Mouse (Mus musculus) C2C12 (cell line): ENCODE data around the gene Nfia. TPM values are rescaled to one million over a fixed set of nuclear protein-coding genes. Genes with fewer than 3 reads are reported as not detected.

Source experiments
- H3K27me3 ChIP-seq: one replicate; pipeline ENCODE4 v1.6.1; 2011; ENCODE audit not compliant: control insufficient read depth, insufficient read depth, insufficient read length
- H3K36me3 ChIP-seq: one replicate; pipeline ENCODE4 v1.6.1; 2011; ENCODE audit not compliant: control insufficient read depth, insufficient read depth
- H3K4me3 ChIP-seq: one replicate; pipeline ENCODE4 v1.5.1; 2011; ENCODE audit warnings: mild to moderate bottlenecking, control low read depth; ENCODE audit not compliant: poor library complexity, insufficient read depth, severe bottlenecking
- H3K79me2 ChIP-seq: one replicate; pipeline ENCODE4 v1.6.1; 2011; ENCODE audit not compliant: control insufficient read depth, insufficient read depth
- H3K79me3 ChIP-seq: one replicate; pipeline ENCODE4 v1.6.1; 2011; ENCODE audit warnings: low read depth, control low read depth
- H3ac ChIP-seq: one replicate; pipeline ENCODE3; 2011; ENCODE audit warnings: low read depth; ENCODE audit not compliant: control insufficient read depth, insufficient read length
- CEBPB ChIP-seq: IDR thresholded peaks from one replicate; pipeline ENCODE4 v1.6.1; 2011; ENCODE audit warnings: low read depth, mild to moderate bottlenecking, control low read depth, moderate library complexity
- CTCF ChIP-seq: IDR thresholded peaks from one replicate; pipeline ENCODE4 v1.5.1; 2011; ENCODE audit not compliant: control insufficient read depth, insufficient read depth, insufficient read length
- FOSL1 ChIP-seq: IDR thresholded peaks from one replicate; pipeline ENCODE4 v1.8.0; 2011; ENCODE audit warnings: mild to moderate bottlenecking, low read length; ENCODE audit not compliant: poor library complexity, insufficient read depth, severe bottlenecking
- MAX ChIP-seq: IDR thresholded peaks from one replicate; pipeline ENCODE4 v1.6.1; 2011; ENCODE audit warnings: mild to moderate bottlenecking, control low read depth
- MYOD1 ChIP-seq: IDR thresholded peaks from one replicate; pipeline ENCODE4 v1.6.1; 2011; ENCODE audit warnings: low read depth; ENCODE audit not compliant: control insufficient read depth, insufficient read length
- MYOG ChIP-seq: IDR thresholded peaks from one replicate; pipeline ENCODE4 v1.6.1; 2011; ENCODE audit not compliant: control insufficient read depth, insufficient read length; ENCODE audit errors: extremely low read depth
- USF1 ChIP-seq: IDR thresholded peaks from one replicate; pipeline ENCODE4 v1.6.1; 2011; ENCODE audit warnings: low read depth, mild to moderate bottlenecking, control low read depth, moderate library complexity
- polyA plus RNA-seq: library from polyadenylated mRNA; unstranded; fragments of >200 nt; fragmentation: generic; extraction: Trizol; gene quantifications from one replicate; pipeline ENCODE4 v1.2.1, GENCODE M21; 2012; ENCODE audit warnings: missing spikeins

Gene Nfia
- polyA plus RNA-seq, 1 experiment, result 0.33 TPM

- Histone ChIP-seq H3K27me3 (no peaks in the 10 kb centered on the region), H3K4me3 (no peak overlapping the region), H3K36me3 (no peaks in the 10 kb centered on the region), H3K79me2 (no peaks in the 10 kb centered on the region), H3ac (no peak overlapping the region), H3K79me3 (no peaks in the 10 kb centered on the region)
- no peak for TF ChIP-seq MYOG
- TF ChIP-seq CTCF, result no peak
- TF ChIP-seq FOSL1, result no peak
- no peak for TF ChIP-seq MYOD1
- no peak for TF ChIP-seq CEBPB
- TF ChIP-seq MAX, result no peak
- no peak for TF ChIP-seq USF1
Measured at GRCm38 (mm10) chr4:97767516-97767915, 5.0 kb upstream of the Nfia start.

- H3K79me3 ChIP-seq, result no peaks in the 10 kb centered on the region
Measured at GRCm38 (mm10) chr4:97769861-97770260, 2.7 kb upstream of the Nfia start.

GRCm38 (mm10) chr4:97771426-97771825 is 1.1 kb upstream of the Nfia start:
- TF ChIP-seq MYOD1, result no peak
- no peak for TF ChIP-seq MYOG
- no peak for TF ChIP-seq USF1
- no peak for TF ChIP-seq MAX
- TF ChIP-seq FOSL1, result no peak
- no peak for TF ChIP-seq CEBPB
- TF ChIP-seq CTCF, result no peak
- H3K4me3 ChIP-seq, result peak overlapping the region; percentile 26
- H3ac ChIP-seq, result no peak overlapping the region
- H3K79me3 ChIP-seq, result no peaks in the 10 kb centered on the region
- H3K36me3 ChIP-seq, result no peaks in the 10 kb centered on the region
- H3K79me2 ChIP-seq, result no peaks in the 10 kb centered on the region
- H3K27me3 ChIP-seq, result peaks cover under 1% of the 10 kb centered on the region

More at GRCm38 (mm10) chr4:97769861-97770260, 2.7 kb upstream of the Nfia start:
- TF ChIP-seq MYOD1 (no peak), FOSL1 (no peak), MAX (no peak), CEBPB (no peak), MYOG (no peak), CTCF (no peak), USF1 (no peak)
- H3ac ChIP-seq, result no peak overlapping the region
- H3K36me3 ChIP-seq, result no peaks in the 10 kb centered on the region
- H3K79me2 ChIP-seq, result no peaks in the 10 kb centered on the region
- no peak overlapping the region for H3K4me3 ChIP-seq
- no peaks in the 10 kb centered on the region for H3K27me3 ChIP-seq

GRCm38 (mm10) chr4:97772084-97772484 is 450 bp upstream of the Nfia start:
- Histone ChIP-seq H3K4me3 (peak overlapping the region; percentile 43), H3ac (peak overlapping the region; percentile 54)

GRCm38 (mm10) chr4:97773110-97773593 is 618 bp downstream of the Nfia start:
- no peaks in the 10 kb centered on the region for H3K79me2 ChIP-seq
- H3K36me3 ChIP-seq, result no peaks in the 10 kb centered on the region
- no peaks in the 10 kb centered on the region for H3K79me3 ChIP-seq
- H3K27me3 ChIP-seq, result peaks cover 17% of the 10 kb centered on the region
- no peak overlapping the region for H3ac ChIP-seq
- TF ChIP-seq MAX, result no peak
- no peak for TF ChIP-seq MYOG
- no peak for TF ChIP-seq CEBPB
- TF ChIP-seq USF1, result no peak
- TF ChIP-seq FOSL1, result no peak
- TF ChIP-seq CTCF, result no peak
- no peak for TF ChIP-seq MYOD1
- H3K4me3 ChIP-seq, result peak overlapping the region; percentile 43

More at GRCm38 (mm10) chr4:97772084-97772484, 450 bp upstream of the Nfia start:
- no peak for TF ChIP-seq MYOG
- no peak for TF ChIP-seq USF1
- TF ChIP-seq FOSL1, result no peak
- no peak for TF ChIP-seq MAX
- no peak for TF ChIP-seq CTCF
- no peak for TF ChIP-seq CEBPB
- no peak for TF ChIP-seq MYOD1
- Histone ChIP-seq H3K36me3 (no peaks in the 10 kb centered on the region), H3K27me3 (peaks cover 7% of the 10 kb centered on the region), H3K79me2 (no peaks in the 10 kb centered on the region), H3K79me3 (no peaks in the 10 kb centered on the region)

GRCm38 (mm10) chr4:97773791-97774190 is 1.3 kb downstream of the Nfia start:
- Histone ChIP-seq H3K79me3 (no peaks in the 10 kb centered on the region), H3K27me3 (peaks cover 23% of the 10 kb centered on the region), H3ac (no peak overlapping the region), H3K36me3 (no peaks in the 10 kb centered on the region), H3K79me2 (no peaks in the 10 kb centered on the region), H3K4me3 (no peak overlapping the region)
- TF ChIP-seq MYOG, result no peak
- TF ChIP-seq MAX, result no peak
- no peak for TF ChIP-seq USF1
- no peak for TF ChIP-seq CTCF
- TF ChIP-seq CEBPB, result no peak
- no peak for TF ChIP-seq MYOD1
- no peak for TF ChIP-seq FOSL1
